Mouse (Mus musculus) stomach, embryonic 16.5 days (tissue): ENCODE data around the gene Shank3. TPM values are rescaled to one million over a fixed set of nuclear protein-coding genes. Genes with fewer than 3 reads are reported as not detected.

Experiments used
- ATAC-seq: fragments of 200-750 bp; cut with Nextera tagmentation; 2 replicates; pipeline ENCODE4 v1.8.0; 2017; ENCODE audit warnings: moderate number of reproducible peaks, moderate TSS enrichment; ENCODE audit not compliant: insufficient read depth, low FRiP score
- H3K27ac ChIP-seq: fragments of 300-500 bp; sonication (generic); 2 replicates; pipeline ENCODE4 v1.5.1; 2014; ENCODE audit warnings: low read length
- H3K27me3 ChIP-seq: fragments of 300-500 bp; sonication (generic); 2 replicates; pipeline ENCODE4 v1.6.1; 2014; ENCODE audit warnings: low read length, control low read depth, mixed read lengths; ENCODE audit not compliant: control insufficient read depth, insufficient read depth
- H3K36me3 ChIP-seq: fragments of 300-500 bp; sonication (generic); 2 replicates; pipeline ENCODE4 v1.6.1; 2014; ENCODE audit warnings: low read length; ENCODE audit not compliant: control insufficient read depth, insufficient read depth
- H3K4me1 ChIP-seq: fragments of 300-500 bp; sonication (generic); 2 replicates; pipeline ENCODE4 v1.6.1; 2014; ENCODE audit warnings: low read length, control low read depth, mixed read lengths; ENCODE audit not compliant: control insufficient read depth, insufficient read depth
- H3K4me2 ChIP-seq: fragments of 300-500 bp; sonication (generic); 2 replicates; pipeline ENCODE4 v1.6.1; 2014; ENCODE audit warnings: low read depth, low read length, mixed read lengths
- H3K4me3 ChIP-seq: fragments of 300-500 bp; sonication (generic); replicated peaks from 2 replicates; pipeline ENCODE4 v1.5.1; 2014; ENCODE audit warnings: mild to moderate bottlenecking, low read length
- H3K9ac ChIP-seq: fragments of 300-500 bp; sonication (generic); 2 replicates; pipeline ENCODE4 v1.6.1; 2014; ENCODE audit warnings: low read length
- H3K9me3 ChIP-seq: fragments of 300-500 bp; sonication (generic); replicated peaks from 2 replicates; pipeline ENCODE4 v1.6.1; 2016; ENCODE audit warnings: low read length, control low read depth; ENCODE audit not compliant: control insufficient read depth
- WGBS: fragments of 180-500 bp; shearing (Covaris S2); extraction: QIAGEN DNeasy Blood & Tissue Kit; methylation state at CpG from one replicate; pipeline ENCODE4 v1.1.7; 2014; 5-methylcytosine and 5-hydroxymethylcytosine counted together
- polyA plus RNA-seq: library from polyadenylated mRNA; unstranded; fragments of >200 nt; fragmentation: Nextera tagmentation; extraction: Ambion mirVana; gene quantifications from 2 replicates; pipeline ENCODE4 v1.2.1, GENCODE M21; 2015

Gene Shank3
- polyA plus RNA-seq, 1 experiment from 2014 or later, result 1.8 TPM

- Histone ChIP-seq H3K4me2 (peak overlapping the region; percentile 99), H3K9me3 (no peaks in the 10 kb centered on the region), H3K36me3 (no peaks in the 10 kb centered on the region), H3K4me1 (peaks cover 17% of the 10 kb centered on the region), H3K4me3 (peak overlapping the region; percentile 65), H3K27me3 (no peaks in the 10 kb centered on the region), H3K9ac (peak overlapping the region; percentile 86; the same call in 1 of the 2 replicates), H3K27ac (no peak overlapping the region)
- WGBS, result 89% methylated on average over 7 of the region's 7 CpGs
- no peak for ATAC-seq
Measured at GRCm38 (mm10) chr15:89475293-89475600, 24.2 kb upstream of the Shank3 start.

DNA sequence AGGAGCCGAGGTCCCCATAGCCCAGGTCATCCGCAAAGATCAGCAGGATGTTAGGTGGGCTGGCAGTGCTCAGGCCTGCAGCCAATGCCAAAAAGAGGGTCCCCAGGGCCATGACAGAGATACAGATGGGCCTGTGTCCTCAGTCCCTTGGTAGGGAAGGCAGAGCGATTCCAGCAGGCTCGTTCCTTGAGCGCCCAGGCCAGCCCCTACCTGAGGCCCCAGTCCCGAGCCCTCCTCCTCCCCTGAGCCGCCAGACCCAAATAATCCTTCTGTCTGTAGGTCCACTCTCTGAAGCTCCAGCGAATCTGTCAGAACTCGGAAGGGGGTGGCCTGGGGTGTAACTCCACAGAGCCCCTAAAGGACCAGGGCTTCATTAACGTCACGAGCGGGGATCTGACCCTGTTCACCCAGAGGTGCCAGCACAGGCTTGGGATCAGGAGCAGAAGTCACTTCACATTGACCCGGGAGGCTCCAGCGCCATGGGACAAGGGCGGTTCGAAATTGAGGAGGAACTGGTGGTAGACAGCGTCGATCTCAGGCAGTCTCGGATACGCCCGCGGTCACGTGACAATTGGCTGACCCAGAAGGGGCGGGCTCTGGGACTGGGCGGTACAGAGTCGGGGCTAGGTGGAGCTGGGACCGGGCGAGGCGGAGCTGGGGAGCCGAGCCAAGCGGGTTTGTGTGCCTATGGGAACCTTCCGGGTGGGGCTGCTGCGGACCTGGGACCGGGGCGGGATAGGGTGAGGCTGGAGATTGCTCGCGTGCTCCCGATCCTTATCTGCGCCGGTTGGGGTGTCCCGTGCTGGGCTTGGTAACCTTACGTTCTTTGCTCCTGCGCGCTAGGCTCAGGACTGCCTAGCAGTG is 23.6 kb upstream of the Shank3 start:
- Histone ChIP-seq H3K4me1 (peaks cover 17% of the 10 kb centered on the region), H3K36me3 (no peaks in the 10 kb centered on the region), H3K4me3 (peak overlapping the region; percentile 65), H3K27ac (peak overlapping the region; percentile 88), H3K4me2 (peak overlapping the region; percentile 99), H3K9me3 (no peaks in the 10 kb centered on the region), H3K9ac (peak overlapping the region; percentile 86), H3K27me3 (no peaks in the 10 kb centered on the region)
- WGBS, result 9% methylated on average over 44 of the region's 44 CpGs
- peak; percentile 97 for ATAC-seq

DNA sequence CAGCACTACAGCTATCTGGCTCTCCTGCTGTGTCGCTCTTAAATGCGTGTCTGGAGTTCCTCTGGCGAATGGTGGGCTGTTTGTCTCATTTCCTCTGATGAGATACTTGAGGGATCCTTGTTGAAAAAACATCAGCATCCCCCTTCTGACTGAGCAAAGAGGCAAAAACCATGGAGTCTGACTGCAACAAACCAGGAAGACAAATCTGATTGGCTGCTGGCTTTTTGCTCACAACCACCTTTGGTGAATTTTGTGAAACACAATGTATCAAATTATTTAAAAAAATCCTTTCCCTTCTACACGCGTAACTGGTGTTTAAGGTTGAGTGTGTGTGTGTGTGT is 23.0 kb upstream of the Shank3 start:
- Histone ChIP-seq H3K36me3 (no peaks in the 10 kb centered on the region), H3K4me3 (peak overlapping the region; percentile 65), H3K9ac (peak overlapping the region; percentile 86), H3K27me3 (no peaks in the 10 kb centered on the region), H3K4me2 (peak overlapping the region; percentile 99), H3K9me3 (no peaks in the 10 kb centered on the region), H3K4me1 (peaks cover 17% of the 10 kb centered on the region), H3K27ac (peak overlapping the region; percentile 88)
- 4% methylated on average over 5 of the region's 5 CpGs for WGBS
- no peak; the same call in 1 of the 2 replicates for ATAC-seq

- no peak for ATAC-seq
- WGBS, result 27% methylated on average over 9 of the region's 9 CpGs
- peaks cover 17% of the 10 kb centered on the region for H3K4me1 ChIP-seq
Measured at GRCm38 (mm10) chr15:89477091-89477491, 22.3 kb upstream of the Shank3 start, which contains the start of gene Arsa. Gene Arsa (minus strand): TSS chr15:89477425.

DNA sequence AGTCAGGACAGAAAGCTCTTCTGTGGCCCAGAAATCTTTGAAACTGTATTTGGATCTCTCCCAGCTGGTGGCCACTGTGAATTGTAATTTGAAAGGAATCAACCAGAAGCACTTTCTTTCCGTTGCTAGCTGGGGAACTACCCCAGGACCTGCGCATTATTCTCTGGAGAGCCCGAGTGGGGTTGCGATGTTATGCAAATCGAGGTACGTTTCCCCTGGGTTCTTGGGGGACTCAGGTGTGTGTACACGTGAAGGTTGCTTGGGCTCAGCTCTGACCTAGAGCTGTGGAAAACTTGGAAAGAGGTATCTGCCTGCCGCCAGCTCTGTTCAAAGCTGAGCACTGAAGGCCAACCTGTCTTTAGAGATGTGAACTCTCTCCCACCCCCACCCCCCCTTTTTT is 21.6 kb upstream of the Shank3 start:
- no peak overlapping the region; the same call in 1 of the 2 replicates for H3K9ac ChIP-seq
- no peak overlapping the region for H3K4me3 ChIP-seq
- H3K27ac ChIP-seq, result no peak overlapping the region
- H3K36me3 ChIP-seq, result no peaks in the 10 kb centered on the region
- H3K4me2 ChIP-seq, result no peak overlapping the region
- 57% methylated on average over 8 of the region's 8 CpGs for WGBS
- ATAC-seq, result no peak
- no peaks in the 10 kb centered on the region for H3K27me3 ChIP-seq
- H3K4me1 ChIP-seq, result peaks cover 17% of the 10 kb centered on the region
- H3K9me3 ChIP-seq, result no peaks in the 10 kb centered on the region

More at GRCm38 (mm10) chr15:89477091-89477491, 22.3 kb upstream of the Shank3 start, which contains the start of gene Arsa:
- Histone ChIP-seq H3K9me3 (no peaks in the 10 kb centered on the region), H3K4me3 (peak within 1 kb of the TSS; percentile 65), H3K27me3 (no peaks in the 10 kb centered on the region), H3K27ac (peak within 1 kb of the TSS; percentile 88), H3K9ac (peak within 1 kb of the TSS; percentile 86), H3K36me3 (no peaks in the 10 kb centered on the region), H3K4me2 (peak within 1 kb of the TSS; percentile 99)

DNA sequence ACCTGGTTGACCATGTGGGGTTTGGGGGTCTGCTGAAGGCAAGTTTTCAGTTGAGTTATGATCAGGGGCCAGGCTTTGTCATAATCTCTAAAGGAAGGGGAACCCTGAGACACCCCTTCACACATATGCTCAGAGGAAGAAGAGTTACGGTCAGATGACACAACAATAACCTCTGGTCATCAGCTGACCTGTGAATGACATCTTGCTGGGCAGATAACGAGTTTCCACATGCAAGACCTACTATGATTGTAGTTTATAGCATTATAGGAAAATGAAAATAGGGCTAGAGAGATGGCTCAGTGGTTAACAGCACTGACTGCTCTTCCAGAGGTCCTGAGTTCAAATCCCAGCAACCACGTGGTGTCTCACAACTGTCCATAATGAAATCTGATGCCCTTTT is 20.8 kb upstream of the Shank3 start:
- Histone ChIP-seq H3K4me1 (peaks cover 17% of the 10 kb centered on the region), H3K27me3 (no peaks in the 10 kb centered on the region), H3K9me3 (no peaks in the 10 kb centered on the region), H3K4me3 (no peak overlapping the region), H3K9ac (no peak overlapping the region), H3K4me2 (no peak overlapping the region), H3K27ac (no peak overlapping the region), H3K36me3 (no peaks in the 10 kb centered on the region)
- no peak for ATAC-seq
- 77% methylated on average over 3 of the region's 3 CpGs for WGBS

DNA sequence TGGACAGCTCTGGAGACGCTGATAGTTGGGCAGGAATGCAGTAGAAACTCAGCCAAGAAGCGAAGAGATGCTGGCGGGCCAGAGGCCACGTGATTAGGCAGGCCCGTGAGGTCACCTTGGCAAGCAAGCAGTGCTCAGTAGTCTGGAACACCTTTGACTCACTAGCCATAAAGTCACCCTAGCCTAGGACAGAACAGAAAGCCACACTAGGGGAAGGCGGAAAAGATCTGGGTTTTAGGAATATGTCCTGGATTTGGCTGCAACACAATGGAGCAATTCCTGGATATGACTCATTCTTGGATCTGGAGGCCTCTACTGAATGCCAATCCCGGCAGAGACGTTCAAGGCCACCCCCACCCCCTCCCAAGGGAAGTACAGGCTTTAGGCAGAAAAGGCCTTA is 18.8 kb upstream of the Shank3 start:
- Histone ChIP-seq H3K36me3 (no peaks in the 10 kb centered on the region), H3K4me3 (no peak overlapping the region), H3K27me3 (no peaks in the 10 kb centered on the region), H3K9ac (no peak overlapping the region), H3K4me2 (no peak overlapping the region), H3K9me3 (no peaks in the 10 kb centered on the region), H3K4me1 (peaks cover 11% of the 10 kb centered on the region), H3K27ac (peak overlapping the region; percentile 53; the same call in 1 of the 2 replicates)
- no peak for ATAC-seq
- WGBS, result 64% methylated on average over 8 of the region's 8 CpGs

DNA sequence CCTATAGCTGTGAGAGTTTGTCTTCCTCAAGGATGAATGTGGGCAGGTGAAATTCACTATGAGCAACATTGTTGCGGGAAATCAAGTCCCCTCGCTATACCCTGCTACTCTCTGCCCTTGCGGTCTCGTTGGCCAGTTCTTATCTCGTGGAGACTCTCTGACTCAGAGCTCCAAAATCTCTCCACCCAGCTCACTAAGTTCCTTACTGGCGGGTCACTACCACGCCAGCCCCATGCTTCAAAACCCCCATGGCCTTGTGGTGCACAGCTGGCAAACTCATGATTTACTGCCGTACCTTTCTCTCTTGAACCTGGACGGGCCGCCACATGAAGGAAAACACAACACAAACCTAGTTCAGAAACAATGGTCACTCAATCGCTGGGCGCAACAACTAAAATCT is 11.2 kb upstream of the Shank3 start:
- ATAC-seq, result no peak
- Histone ChIP-seq H3K36me3 (no peaks in the 10 kb centered on the region), H3K27ac (no peak overlapping the region), H3K4me3 (no peak overlapping the region), H3K4me1 (no peaks in the 10 kb centered on the region), H3K9ac (no peak overlapping the region), H3K4me2 (no peak overlapping the region), H3K27me3 (no peaks in the 10 kb centered on the region), H3K9me3 (no peaks in the 10 kb centered on the region)
- WGBS, result 66% methylated on average over 12 of the region's 12 CpGs

GRCm38 (mm10) chr15:89488611-89489117 is 10.8 kb upstream of the Shank3 start:
- H3K4me1 ChIP-seq, result no peaks in the 10 kb centered on the region
- 42% methylated on average over 14 of the region's 14 CpGs for whole genome bisulfite sequencing
- no peak for ATAC-seq

More at GRCm38 (mm10) chr15:89488611-89489117, 10.8 kb upstream of the Shank3 start:
- Histone ChIP-seq H3K4me3 (no peak overlapping the region), H3K4me2 (no peak overlapping the region), H3K9ac (no peak overlapping the region), H3K36me3 (no peaks in the 10 kb centered on the region), H3K9me3 (no peaks in the 10 kb centered on the region), H3K27ac (no peak overlapping the region), H3K27me3 (no peaks in the 10 kb centered on the region)
